Mouse (Mus musculus) testis, adult 2 months (tissue): ENCODE data around the gene Ntan1.

Experiments
- CTCF ChIP-seq: fragments of 200-500 bp; IDR thresholded peaks from 2 replicates; pipeline ENCODE4 v1.5.1; 2012; ENCODE audit warnings: low read depth, mild to moderate bottlenecking, inconsistent platforms, low read length, moderate library complexity; ENCODE audit not compliant: control insufficient read depth, insufficient read depth, insufficient replicate concordance
- POLR2A ChIP-seq: fragments of 200-500 bp; IDR thresholded peaks from 2 replicates; pipeline ENCODE4 v1.6.1; 2012; ENCODE audit warnings: low read depth, mild to moderate bottlenecking, inconsistent platforms, low read length, moderate library complexity; ENCODE audit not compliant: control insufficient read depth

- no peak for TF ChIP-seq CTCF
- TF ChIP-seq POLR2A: no peak
Observed at GRCm38 (mm10) chr16:13851446-13851845, 32.8 kb downstream of the Ntan1 start.
